Mouse (Mus musculus): Measurements from ENCODE around the gene Irf6.
A peak's percentile ranks its signal among the peaks of the same experiment; 100 is the strongest.

Gene Irf6

GRCm38 (mm10) chr1:193156316-193157110 is 3.6 kb downstream of the Irf6 start:
- no peak for DNase-seq (ENCODE audit: extremely low spot score, low spot score)

GRCm38 (mm10) chr1:193157111-193157492 is 4.2 kb downstream of the Irf6 start:
- DNase-seq (ENCODE audit: extremely low spot score, low spot score): no peak

- DNase-seq (ENCODE audit: extremely low spot score, low spot score): no peak
Measured at GRCm38 (mm10) chr1:193159163-193159562, 6.3 kb downstream of the Irf6 start.

GRCm38 (mm10) chr1:193159613-193160012 is 6.7 kb downstream of the Irf6 start:
- no peak for DNase-seq (ENCODE audit: extremely low spot score, low spot score)

- DNase-seq (ENCODE audit: extremely low spot score, low spot score): peak; percentile 58
Measured at GRCm38 (mm10) chr1:193160317-193161032, 7.6 kb downstream of the Irf6 start.

GRCm38 (mm10) chr1:193167746-193168145 is 14.8 kb downstream of the Irf6 start, which contains the start of gene A130010J15Rik:
A130010J15Rik (plus strand) TSS chr1:193168046.
- no peak for DNase-seq (ENCODE audit: extremely low spot score, low spot score)

- DNase-seq (ENCODE audit: extremely low spot score, low spot score): no peak
Measured at GRCm38 (mm10) chr1:193169228-193169627, 16.3 kb downstream of the Irf6 start.

- DNase-seq (ENCODE audit: extremely low spot score, low spot score): no peak
Measured at GRCm38 (mm10) chr1:193169856-193170255, 16.9 kb downstream of the Irf6 start.

GRCm38 (mm10) chr1:193172991-193173809 is 20.3 kb downstream of the Irf6 start:
- DNase-seq (ENCODE audit: extremely low spot score, low spot score): peak; percentile 96

GRCm38 (mm10) chr1:193173810-193174129 is 20.9 kb downstream of the Irf6 start:
- no peak for DNase-seq (ENCODE audit: extremely low spot score, low spot score)

GRCm38 (mm10) chr1:193174143-193174733 is 21.3 kb downstream of the Irf6 start:
- DNase-seq (ENCODE audit: extremely low spot score, low spot score): no peak

- no peak for DNase-seq (ENCODE audit: extremely low spot score, low spot score)
Measured at GRCm38 (mm10) chr1:193181104-193181503, 28.2 kb downstream of the Irf6 start.

- no peak for DNase-seq (ENCODE audit: extremely low spot score, low spot score)
Measured at GRCm38 (mm10) chr1:193188257-193188656, 35.3 kb downstream of the Irf6 start.

GRCm38 (mm10) chr1:193189151-193189621 is 36.3 kb downstream of the Irf6 start:
- peak; percentile 26 for DNase-seq (ENCODE audit: extremely low spot score, low spot score)

GRCm38 (mm10) chr1:193189771-193190170 is 36.9 kb downstream of the Irf6 start:
- no peak for DNase-seq (ENCODE audit: extremely low spot score, low spot score)

- DNase-seq (ENCODE audit: extremely low spot score, low spot score): no peak
Measured at GRCm38 (mm10) chr1:193191675-193192283, 38.9 kb downstream of the Irf6 start.

GRCm38 (mm10) chr1:193194416-193195140 is 41.7 kb downstream of the Irf6 start:
- no peak for DNase-seq (ENCODE audit: extremely low spot score, low spot score)

GRCm38 (mm10) chr1:193195169-193195810 is 42.4 kb downstream of the Irf6 start:
- no peak for DNase-seq (ENCODE audit: extremely low spot score, low spot score)

GRCm38 (mm10) chr1:193197494-193198205 is 44.7 kb downstream of the Irf6 start:
- DNase-seq (ENCODE audit: extremely low spot score, low spot score): no peak
